Mouse (Mus musculus) intestine, embryonic 14.5 days (tissue): ENCODE results near the gene Lrrc75a. TPM values are rescaled to one million over a fixed set of nuclear protein-coding genes. Genes with fewer than 3 reads are reported as not detected.

ENCODE experiments used
- ATAC-seq: fragments of 200-750 bp; cut with Nextera tagmentation; replicated peaks from 2 replicates; pipeline ENCODE4 v1.8.0; 2017; ENCODE audit warnings: low read depth, moderate number of reproducible peaks, moderate TSS enrichment, moderate library complexity; ENCODE audit not compliant: low FRiP score, low TSS enrichment
- DNase-seq: peaks from one replicate; pipeline ENCODE4 v3.0.0-alpha.2; 2018; ENCODE audit warnings: low spot score
- H3K27ac ChIP-seq: fragments of 300-500 bp; sonication (generic); 2 replicates; pipeline ENCODE4 v1.5.1; 2014; ENCODE audit warnings: low read depth, mild to moderate bottlenecking, control low read depth
- H3K27me3 ChIP-seq: fragments of 300-500 bp; sonication (generic); replicated peaks from 2 replicates; pipeline ENCODE4 v1.6.1; 2014; ENCODE audit warnings: low read length, control low read depth; ENCODE audit not compliant: control insufficient read depth, insufficient read depth
- H3K36me3 ChIP-seq: fragments of 300-500 bp; sonication (generic); 2 replicates; pipeline ENCODE4 v1.6.1; 2014; ENCODE audit warnings: low read length, control low read depth; ENCODE audit not compliant: control insufficient read depth, insufficient read depth
- H3K4me1 ChIP-seq: fragments of 300-500 bp; sonication (generic); replicated peaks from 2 replicates; pipeline ENCODE4 v1.6.1; 2014; ENCODE audit warnings: low read length, control low read depth, mixed read lengths; ENCODE audit not compliant: control insufficient read depth, insufficient read depth
- H3K4me2 ChIP-seq: fragments of 300-500 bp; sonication (generic); 2 replicates; pipeline ENCODE4 v1.6.1; 2014; ENCODE audit warnings: low read length
- H3K4me3 ChIP-seq: fragments of 300-500 bp; sonication (generic); 2 replicates; pipeline ENCODE4 v1.5.1; 2014; ENCODE audit warnings: low read depth, low read length, control low read depth, mixed read lengths
- H3K9ac ChIP-seq: fragments of 300-500 bp; sonication (generic); 2 replicates; pipeline ENCODE4 v1.6.1; 2014; ENCODE audit warnings: mild to moderate bottlenecking, low read length
- H3K9me3 ChIP-seq: fragments of 300-500 bp; sonication (generic); 2 replicates; pipeline ENCODE4 v1.6.1; 2016; ENCODE audit warnings: low read length, control low read depth; ENCODE audit not compliant: control insufficient read depth
- WGBS: fragments of 180-500 bp; shearing (Covaris S2); extraction: QIAGEN DNeasy Blood & Tissue Kit; methylation state at CpG from one replicate; pipeline ENCODE4 v1.1.7; 2014; 5-methylcytosine and 5-hydroxymethylcytosine counted together
- polyA plus RNA-seq: library from polyadenylated mRNA; unstranded; fragments of >200 nt; fragmentation: Nextera tagmentation; extraction: Ambion mirVana; gene quantifications from 2 replicates; pipeline ENCODE4 v1.2.1, GENCODE M21; 2014

The Lrrc75a gene
- polyA plus RNA-seq, 1 experiment from 2014 or later, result 12.9 TPM

- no peak overlapping the region for H3K9ac ChIP-seq
- H3K4me3 ChIP-seq, result no peak overlapping the region
- peaks cover 4% of the 10 kb centered on the region; the same call in 1 of the 2 replicates for H3K36me3 ChIP-seq
- H3K4me1 ChIP-seq, result peaks cover 5% of the 10 kb centered on the region
- DNase-seq, result no peak
- H3K27ac ChIP-seq, result no peak overlapping the region
- no peak for ATAC-seq
- no peaks in the 10 kb centered on the region for H3K27me3 ChIP-seq
- H3K4me2 ChIP-seq, result no peak overlapping the region
- 66% methylated on average over 4 of the region's 4 CpGs for WGBS
- H3K9me3 ChIP-seq, result no peaks in the 10 kb centered on the region
These were observed 49.8 kb downstream of the Lrrc75a start for GRCm38 (mm10) chr11:62598571-62598970.

GRCm38 (mm10) chr11:62591904-62592575, 56.3 kb downstream of the Lrrc75a start:
- DNase-seq, result no peak
- H3K27ac ChIP-seq, result no peak overlapping the region

GRCm38 (mm10) chr11:62591026-62591425, 57.3 kb downstream of the Lrrc75a start:
- Histone ChIP-seq H3K27me3 (no peaks in the 10 kb centered on the region), H3K36me3 (no peaks in the 10 kb centered on the region), H3K9ac (no peak overlapping the region), H3K9me3 (no peaks in the 10 kb centered on the region), H3K4me1 (no peaks in the 10 kb centered on the region), H3K4me3 (no peak overlapping the region), H3K27ac (no peak overlapping the region), H3K4me2 (no peak overlapping the region)
- DNase-seq, result no peak
- ATAC-seq, result no peak
- 88% methylated on average over 2 of the region's 2 CpGs for WGBS

More at GRCm38 (mm10) chr11:62591904-62592575, 56.3 kb downstream of the Lrrc75a start:
- no peak overlapping the region for H3K9ac ChIP-seq
- H3K4me1 ChIP-seq, result no peaks in the 10 kb centered on the region
- no peak overlapping the region for H3K4me2 ChIP-seq
- H3K36me3 ChIP-seq, result no peaks in the 10 kb centered on the region
- H3K9me3 ChIP-seq, result no peaks in the 10 kb centered on the region
- H3K4me3 ChIP-seq, result no peak overlapping the region
- H3K27me3 ChIP-seq, result no peaks in the 10 kb centered on the region
- ATAC-seq, result peak; percentile 40; the same call in 1 of the 2 replicates
- 39% methylated on average over 8 of the region's 8 CpGs for WGBS

GRCm38 (mm10) chr11:62589391-62589790, 58.9 kb downstream of the Lrrc75a start:
- no peak overlapping the region for H3K4me2 ChIP-seq
- no peak for ATAC-seq

GRCm38 (mm10) chr11:62587034-62587433, 61.3 kb downstream of the Lrrc75a start:
- Histone ChIP-seq H3K9ac (no peak overlapping the region), H3K4me2 (no peak overlapping the region), H3K36me3 (no peaks in the 10 kb centered on the region), H3K4me3 (no peak overlapping the region), H3K27me3 (no peaks in the 10 kb centered on the region), H3K4me1 (no peaks in the 10 kb centered on the region), H3K27ac (no peak overlapping the region), H3K9me3 (no peaks in the 10 kb centered on the region)
- WGBS, result 88% methylated on average over 5 of the region's 5 CpGs
- ATAC-seq, result no peak
- no peak for DNase-seq

More at GRCm38 (mm10) chr11:62589391-62589790, 58.9 kb downstream of the Lrrc75a start:
- 88% methylated on average over 10 of the region's 10 CpGs for WGBS
- Histone ChIP-seq H3K4me3 (no peak overlapping the region), H3K9ac (no peak overlapping the region), H3K9me3 (no peaks in the 10 kb centered on the region), H3K36me3 (no peaks in the 10 kb centered on the region), H3K4me1 (no peaks in the 10 kb centered on the region), H3K27ac (no peak overlapping the region), H3K27me3 (no peaks in the 10 kb centered on the region)
- DNase-seq, result no peak

GRCm38 (mm10) chr11:62584671-62585206, 63.6 kb downstream of the Lrrc75a start:
- WGBS, result 62% methylated on average over 9 of the region's 9 CpGs
- H3K4me3 ChIP-seq, result no peak overlapping the region
- ATAC-seq (no peak), DNase-seq (no peak)
- H3K36me3 ChIP-seq, result no peaks in the 10 kb centered on the region
- H3K9ac ChIP-seq, result no peak overlapping the region
- no peak overlapping the region for H3K27ac ChIP-seq
- H3K4me2 ChIP-seq, result no peak overlapping the region
- no peaks in the 10 kb centered on the region for H3K27me3 ChIP-seq
- no peaks in the 10 kb centered on the region for H3K9me3 ChIP-seq
- H3K4me1 ChIP-seq, result no peaks in the 10 kb centered on the region

- ATAC-seq (no peak), DNase-seq (no peak)
- no peaks in the 10 kb centered on the region for H3K9me3 ChIP-seq
- H3K36me3 ChIP-seq, result no peaks in the 10 kb centered on the region
- no peak overlapping the region for H3K4me2 ChIP-seq
- H3K4me1 ChIP-seq, result no peaks in the 10 kb centered on the region
- H3K4me3 ChIP-seq, result no peak overlapping the region
- no peak overlapping the region for H3K27ac ChIP-seq
- 86% methylated on average over 6 of the region's 6 CpGs for WGBS
- no peaks in the 10 kb centered on the region for H3K27me3 ChIP-seq
- H3K9ac ChIP-seq, result no peak overlapping the region
These were observed 65.3 kb downstream of the Lrrc75a start for GRCm38 (mm10) chr11:62583031-62583430.

- 0 out of 2 replicates have a peak, but pooled peaks cover 4% of the 10 kb centered on the region for H3K4me1 ChIP-seq
- 68% methylated on average over 16 of the region's 16 CpGs for WGBS
- H3K9ac ChIP-seq, result peak overlapping the region; percentile 44; the same call in 1 of the 2 replicates
- H3K4me2 ChIP-seq, result peak overlapping the region; percentile 95
- ATAC-seq (no peak), DNase-seq (no peak)
- no peaks in the 10 kb centered on the region for H3K9me3 ChIP-seq
- H3K27ac ChIP-seq, result no peak overlapping the region
- peak overlapping the region; percentile 49; the same call in 1 of the 2 replicates for H3K4me3 ChIP-seq
- H3K36me3 ChIP-seq, result no peaks in the 10 kb centered on the region
- H3K27me3 ChIP-seq, result 0 out of 2 replicates have a peak, but pooled peaks cover 4% of the 10 kb centered on the region
These were observed 71.7 kb downstream of the Lrrc75a start for GRCm38 (mm10) chr11:62576530-62577152.
